Mouse (Mus musculus) brain, embryonic 14.5 days (tissue): ENCODE results near the gene Fbxl21.

Experiments
- CTCF ChIP-seq: fragments of 200-500 bp; IDR thresholded peaks from 2 replicates; pipeline ENCODE4 v1.5.1; 2012; ENCODE audit warnings: inconsistent platforms, mild to moderate bottlenecking, moderate library complexity, borderline replicate concordance; ENCODE audit not compliant: insufficient read depth, insufficient read length; ENCODE audit errors: extremely low read depth
- POLR2A ChIP-seq: fragments of 200-500 bp; IDR thresholded peaks from 2 replicates; pipeline ENCODE4 v1.6.1; 2012; ENCODE audit warnings: mild to moderate bottlenecking, inconsistent platforms, borderline replicate concordance; ENCODE audit not compliant: poor library complexity, insufficient read depth, insufficient read length, severe bottlenecking; ENCODE audit errors: extremely low read depth

- TF ChIP-seq CTCF: no peak
- TF ChIP-seq POLR2A: no peak
These were observed 20.3 kb upstream of the Fbxl21 start for GRCm38 (mm10) chr13:56501866-56502420.
